Mouse (Mus musculus) heart, adult 2 months (tissue): ENCODE data around the gene Ctbs.

ENCODE experiments used
- CTCF ChIP-seq: fragments of 200-600 bp; IDR thresholded peaks from 2 replicates; pipeline ENCODE4 v1.8.1; 2022; ENCODE audit warnings: antibody characterized with exemption, mild to moderate bottlenecking, moderate library complexity
- EP300 ChIP-seq: fragments of 200-500 bp; IDR thresholded peaks from 2 replicates; pipeline ENCODE4 v1.6.1; 2011; ENCODE audit warnings: low read depth, low read length, control low read depth; ENCODE audit not compliant: insufficient read depth
- POLR2A ChIP-seq: fragments of 200-500 bp; IDR thresholded peaks from 2 replicates; pipeline ENCODE4 v1.6.1; 2011; ENCODE audit warnings: mild to moderate bottlenecking, low read depth, low read length, control low read depth; ENCODE audit not compliant: insufficient read depth

- TF ChIP-seq POLR2A (no peak), CTCF (no peak), EP300 (no peak)
Measured at GRCm38 (mm10) chr3:146407086-146407721, 42.4 kb upstream of the Ctbs start.
